Mouse (Mus musculus) right cerebral cortex, postnatal 14 days (tissue): Measurements from ENCODE around the gene Ldlrad3.

ENCODE experiments used
- DNase-seq: peaks from one replicate; pipeline ENCODE4 v3.0.0; 2022

Gene Ldlrad3

DNA sequence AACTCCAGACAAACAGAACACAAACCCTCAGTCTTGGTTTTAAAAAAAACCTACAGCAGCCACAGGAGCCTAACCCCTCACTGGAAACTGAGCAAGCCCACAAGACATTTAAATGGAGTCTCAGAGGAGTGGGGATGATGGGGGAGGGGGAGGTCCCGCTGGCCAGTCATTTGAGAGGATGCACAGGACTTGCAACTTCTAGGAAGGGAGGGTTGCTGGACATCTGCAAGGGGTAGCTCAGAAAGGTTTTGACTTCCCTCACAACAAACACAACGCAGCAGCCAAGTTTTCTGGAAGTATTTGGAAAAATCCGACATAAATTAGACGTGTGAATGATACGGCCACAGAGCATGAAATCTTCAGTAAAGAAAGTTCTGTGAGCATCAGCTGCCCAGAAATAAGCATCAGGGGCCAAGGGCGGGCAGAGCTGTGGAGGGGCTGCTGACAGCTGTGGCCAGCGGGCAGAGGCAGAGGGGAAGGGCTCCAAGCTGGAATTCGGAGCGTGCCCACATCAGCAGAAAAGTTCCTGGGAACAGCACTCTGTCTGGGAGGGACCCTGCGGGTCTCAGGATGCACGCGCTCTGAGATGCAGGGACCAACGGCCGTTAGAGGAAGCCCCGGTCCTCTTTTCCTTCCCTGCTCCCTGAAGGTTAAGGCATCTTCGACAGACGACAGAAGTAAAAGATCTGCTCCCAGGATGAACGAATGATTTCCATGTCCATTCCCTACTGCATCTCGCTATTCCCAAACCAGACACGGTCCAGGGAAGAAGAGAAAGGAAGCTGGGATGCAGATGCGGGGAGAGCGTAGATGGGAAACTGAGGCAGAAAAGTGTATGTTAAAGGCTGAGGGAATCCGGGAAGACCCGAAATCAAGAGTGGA lies 875 bp downstream of the Ldlrad3 start:
- no peak for DNase-seq

DNA sequence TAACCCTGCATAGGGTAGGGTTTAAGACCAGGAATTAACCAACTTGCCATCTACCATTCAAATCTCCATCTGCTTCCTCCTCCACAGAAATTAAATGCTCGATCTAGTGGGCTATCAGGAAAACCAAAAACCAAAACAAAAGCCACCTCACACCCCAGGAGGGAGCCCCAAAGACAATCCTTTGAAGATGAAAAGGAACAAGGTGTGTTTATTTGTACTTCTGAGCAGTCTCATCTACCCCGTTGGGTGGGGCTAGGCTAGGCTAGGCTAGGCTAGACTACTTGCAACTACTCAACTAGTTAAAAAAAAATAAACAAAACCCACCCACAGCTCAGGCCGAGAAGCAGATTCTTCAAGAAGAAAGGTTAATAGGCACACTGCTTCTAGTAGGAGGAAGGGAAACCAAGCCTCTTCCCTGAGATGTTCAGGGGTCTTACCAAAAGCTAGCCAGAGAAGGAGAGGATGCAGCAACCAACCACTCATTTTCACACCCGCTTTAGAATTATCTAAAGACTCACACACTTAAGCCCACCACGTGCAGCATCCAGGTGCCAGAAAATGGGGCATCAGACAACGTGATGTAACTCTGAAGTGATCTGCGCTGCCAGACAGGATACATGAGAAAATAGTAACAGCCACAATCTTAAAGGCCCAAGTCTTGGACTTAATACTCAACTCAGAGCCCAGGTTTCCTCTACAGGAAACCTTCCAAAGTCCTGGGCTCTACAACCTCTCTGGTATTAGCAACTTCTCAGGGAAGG lies 2.3 kb downstream of the Ldlrad3 start:
- no peak for DNase-seq

DNA sequence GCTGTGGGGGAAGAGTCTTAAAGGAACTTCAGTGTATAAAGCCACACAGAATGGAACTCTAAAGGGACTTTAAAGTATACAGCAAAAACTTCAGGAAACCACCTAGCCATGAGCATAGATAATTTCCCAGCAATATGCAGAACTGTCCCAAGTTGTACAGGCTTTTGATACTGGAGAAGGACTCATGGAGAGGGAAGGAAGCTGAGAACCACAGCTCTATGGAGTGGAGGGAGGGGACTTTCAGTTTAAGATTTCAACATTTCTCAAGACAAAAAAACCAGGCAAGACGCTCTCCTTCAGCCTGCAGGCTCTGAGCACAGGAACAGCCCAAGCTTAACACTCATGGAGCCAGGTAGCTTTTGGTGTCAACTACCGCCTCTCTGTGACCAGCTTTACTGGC lies 4.7 kb downstream of the Ldlrad3 start:
- DNase-seq = no peak

DNA sequence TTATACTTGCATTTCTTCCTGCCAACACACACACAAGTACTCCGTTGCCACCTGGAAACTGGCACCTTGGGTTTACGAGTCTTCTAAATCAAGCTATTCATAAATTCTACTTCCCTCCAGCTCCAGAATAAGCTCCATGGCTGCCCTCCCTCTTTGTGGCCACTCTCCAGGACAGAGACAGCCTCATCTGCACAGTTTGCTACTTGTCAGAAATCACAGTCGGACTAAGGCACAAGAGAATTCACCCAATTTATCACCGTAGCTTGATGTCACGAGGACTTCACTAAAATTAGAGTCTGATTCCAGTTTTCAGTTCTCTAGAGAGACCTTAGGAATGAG lies 9.8 kb downstream of the Ldlrad3 start:
- DNase-seq = no peak

DNA sequence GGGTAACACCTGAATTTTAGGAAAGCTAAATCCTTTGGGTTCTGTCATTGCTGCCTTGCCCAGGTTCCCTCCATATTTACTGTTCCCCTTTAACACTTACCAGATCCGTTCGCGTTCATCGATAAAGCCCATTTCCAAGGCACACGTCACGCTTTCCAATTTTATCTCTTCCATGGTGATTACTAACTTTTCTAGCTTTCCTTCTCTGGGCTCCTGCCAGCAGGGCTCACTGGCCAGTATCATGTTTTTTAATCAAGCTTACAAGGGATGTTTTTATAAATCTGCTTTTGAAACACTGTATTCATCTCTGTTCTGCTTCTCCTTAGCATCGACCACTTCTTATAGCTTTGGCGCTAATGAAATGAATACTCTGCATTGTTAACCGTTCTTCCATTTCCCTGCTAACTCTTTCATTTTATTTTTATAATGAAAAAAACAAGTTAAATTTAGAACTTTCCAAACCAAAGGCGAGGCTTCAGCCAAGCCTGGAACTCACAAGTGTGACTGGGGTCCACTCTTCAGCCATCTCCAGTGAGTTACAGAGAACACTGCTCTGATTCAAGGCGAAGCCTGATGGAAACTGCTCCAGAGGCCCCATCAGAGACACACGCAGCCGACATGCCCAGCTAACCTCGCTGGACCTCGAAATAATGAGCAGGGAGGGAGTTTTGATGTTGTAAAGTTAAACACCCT lies 10.3 kb downstream of the Ldlrad3 start:
- DNase-seq = no peak

DNA sequence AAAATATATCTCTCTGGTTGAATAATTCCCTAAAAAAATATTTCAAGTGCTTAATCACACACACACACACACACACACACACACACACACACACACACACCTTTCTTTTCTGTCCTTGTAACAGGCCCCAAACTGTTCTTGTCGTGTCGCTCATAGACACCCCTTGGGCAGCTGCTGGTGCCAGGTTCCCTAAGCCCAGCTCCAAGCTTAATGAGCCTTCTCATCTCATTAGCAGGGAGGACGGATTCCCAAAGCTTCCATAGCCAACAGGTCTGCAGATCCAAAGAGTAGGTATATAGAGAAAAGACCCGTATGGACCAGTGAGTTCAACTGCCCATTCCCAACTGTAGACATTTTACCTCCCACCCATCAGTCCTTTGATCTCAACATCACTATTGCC lies 13.7 kb downstream of the Ldlrad3 start:
- no peak for DNase-seq

DNA sequence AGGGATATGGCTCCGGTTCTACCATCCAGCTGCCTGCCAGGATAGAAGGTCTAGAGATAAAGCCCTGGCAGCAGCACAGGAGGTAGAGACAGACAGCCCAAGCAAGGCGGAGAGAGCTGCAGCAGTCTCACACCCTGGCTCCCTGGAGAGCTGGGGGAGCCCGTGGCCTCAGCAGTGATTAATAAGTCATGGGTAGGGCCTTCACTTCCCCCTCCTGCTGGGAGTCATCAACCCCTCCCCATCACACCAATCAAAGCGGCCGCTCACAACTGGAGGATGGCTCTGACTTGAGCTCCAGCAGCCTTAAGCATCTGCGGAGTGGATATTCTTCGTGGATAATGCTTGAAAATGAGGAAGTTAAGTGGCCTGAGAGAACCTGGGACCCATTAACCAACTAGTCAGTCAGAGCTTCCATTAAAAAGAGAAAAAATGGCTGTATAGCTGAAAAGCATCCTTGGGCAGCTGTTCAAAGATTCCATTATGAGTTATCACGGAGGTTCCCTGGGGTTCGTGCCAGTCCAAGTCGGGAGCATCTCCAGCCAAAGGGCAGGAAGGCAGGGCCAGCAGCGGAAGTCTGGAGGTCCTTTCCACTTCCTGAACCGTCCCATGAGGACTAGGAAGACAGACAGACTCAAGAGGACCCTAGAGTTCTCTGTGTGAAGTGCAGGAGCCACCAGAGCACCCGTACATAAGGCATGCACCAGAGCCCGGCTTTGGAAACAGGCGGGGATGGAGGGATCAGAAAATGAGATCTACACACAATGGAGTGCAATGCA lies 19.4 kb downstream of the Ldlrad3 start:
- no peak for DNase-seq

DNA sequence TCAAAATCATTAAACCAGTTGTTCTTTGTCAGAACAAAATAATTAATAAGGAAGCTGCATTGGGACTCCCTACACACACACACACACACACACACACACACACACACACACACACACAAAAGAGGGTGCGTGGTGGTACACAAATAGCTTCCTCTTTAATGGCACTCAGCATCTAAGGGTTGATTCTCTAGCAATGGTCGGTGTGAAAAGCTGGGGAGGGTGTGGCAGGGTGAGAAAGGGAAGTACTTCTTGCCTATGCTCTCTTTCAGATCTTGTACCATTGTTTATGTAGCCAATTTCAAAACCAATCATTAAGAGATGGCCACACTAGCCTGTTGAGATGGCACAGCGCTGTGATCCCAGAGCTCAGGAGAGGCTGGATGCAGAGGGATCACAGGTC lies 23.1 kb downstream of the Ldlrad3 start:
- no peak for DNase-seq

DNA sequence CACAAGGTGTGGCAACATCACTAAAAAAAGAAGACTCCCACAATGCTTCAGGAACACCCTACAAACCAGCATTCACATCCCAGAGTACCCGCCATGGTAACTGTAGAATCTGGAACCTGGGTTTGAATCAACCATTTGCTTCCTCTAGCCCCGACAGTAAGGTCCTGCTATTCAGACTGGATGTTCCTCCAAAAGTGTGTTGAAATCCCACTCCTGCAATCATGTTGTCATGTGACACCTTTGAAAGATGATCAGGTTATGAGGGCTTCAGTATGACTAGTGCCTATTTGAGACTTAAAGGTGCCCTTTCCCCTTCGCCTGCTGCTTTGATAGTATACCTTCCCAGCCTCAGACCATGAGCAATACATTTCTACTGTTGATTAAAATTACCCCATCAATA lies 28.6 kb downstream of the Ldlrad3 start:
- DNase-seq = no peak

DNA sequence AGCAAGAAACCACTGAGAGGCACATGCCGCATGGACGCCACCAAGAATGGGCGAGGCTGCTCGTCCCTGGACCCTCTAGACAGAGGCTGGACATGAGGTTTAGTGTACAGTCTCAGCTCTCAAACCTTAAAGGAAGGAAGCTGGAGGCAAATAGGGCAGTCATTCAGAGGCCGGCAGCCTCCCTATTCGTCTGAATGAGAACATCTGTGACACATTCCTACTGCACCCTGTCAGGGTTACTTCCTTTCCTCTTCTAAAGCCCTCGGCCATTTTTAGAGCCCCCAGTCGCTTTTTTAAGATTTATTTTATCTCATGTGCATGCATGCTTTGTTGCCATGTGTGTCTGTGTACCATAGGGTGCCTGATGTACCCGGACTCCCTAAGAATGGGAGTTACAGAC lies 29.2 kb downstream of the Ldlrad3 start:
- DNase-seq = no peak

DNA sequence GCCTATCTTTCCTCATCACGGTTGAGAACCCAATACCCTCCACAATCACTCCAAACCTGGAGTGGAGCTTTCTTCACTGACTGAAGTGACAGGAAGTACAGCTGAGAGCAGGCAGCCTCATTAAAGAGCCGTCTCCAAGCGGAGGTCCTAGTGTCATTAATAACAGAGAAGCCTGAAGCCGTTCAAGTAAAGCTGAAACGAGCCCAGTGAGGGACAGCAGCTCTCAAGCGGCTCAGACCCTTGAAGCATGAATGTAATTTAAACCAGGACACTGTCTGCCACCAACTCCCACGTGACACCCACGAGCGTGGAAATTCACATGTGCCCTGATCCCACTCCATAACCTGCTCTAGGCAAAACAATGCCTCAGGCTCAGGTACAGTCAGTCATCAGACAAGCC lies 29.7 kb downstream of the Ldlrad3 start:
- DNase-seq = no peak

DNA sequence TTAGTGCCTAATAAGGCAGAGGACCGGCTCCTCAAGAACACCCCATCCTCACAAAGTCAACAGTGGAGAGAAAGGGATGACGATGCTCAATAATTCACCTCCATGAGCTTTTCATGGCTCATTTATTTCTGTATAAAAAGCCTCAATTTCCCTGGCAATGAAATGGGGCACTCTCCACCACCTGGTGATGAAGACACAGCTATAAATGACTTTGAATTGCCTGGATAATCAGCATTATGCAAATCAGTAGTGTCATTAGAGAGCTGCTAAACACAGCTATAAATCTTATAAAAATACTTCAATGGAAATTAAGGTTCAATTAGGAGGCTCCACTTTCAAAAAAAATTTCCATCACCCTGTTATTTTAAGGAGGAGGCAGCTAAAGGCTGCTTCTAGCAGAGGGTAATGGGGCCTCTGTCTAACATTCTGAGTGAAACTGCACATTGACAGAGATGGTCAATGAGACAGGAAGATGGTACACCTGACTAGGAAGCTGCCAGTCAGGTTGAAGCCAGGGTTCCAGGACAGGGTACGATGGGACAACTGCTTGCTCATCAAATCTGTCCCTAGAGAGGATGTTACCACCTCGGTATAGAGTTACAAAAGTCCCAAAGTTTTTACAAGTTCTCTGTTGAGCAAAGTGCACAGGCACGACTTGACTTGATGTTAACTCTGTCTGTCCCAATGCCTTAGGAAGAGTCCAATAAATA lies 30.7 kb downstream of the Ldlrad3 start:
- no peak for DNase-seq

DNA sequence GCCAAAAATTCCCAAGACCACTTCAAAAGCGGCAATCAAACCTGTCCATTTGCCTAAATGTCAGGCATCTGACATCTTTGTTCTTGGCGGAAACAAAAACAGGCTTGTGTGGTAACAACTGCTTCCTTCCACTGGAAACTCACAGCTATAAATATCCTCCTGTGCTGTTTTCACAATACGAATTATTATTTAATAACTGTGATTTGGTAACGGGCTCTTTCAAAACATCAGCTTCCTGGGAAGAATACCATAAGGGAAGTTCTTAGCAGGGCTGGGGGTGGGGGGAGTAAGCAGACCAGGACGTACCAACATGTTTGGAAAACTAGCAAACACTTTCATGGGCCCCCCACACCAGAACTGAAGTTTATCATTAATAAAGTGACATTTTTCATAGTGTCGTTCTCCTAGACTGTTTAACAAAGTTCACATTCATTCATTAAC lies 31.4 kb downstream of the Ldlrad3 start:
- no peak for DNase-seq

DNA sequence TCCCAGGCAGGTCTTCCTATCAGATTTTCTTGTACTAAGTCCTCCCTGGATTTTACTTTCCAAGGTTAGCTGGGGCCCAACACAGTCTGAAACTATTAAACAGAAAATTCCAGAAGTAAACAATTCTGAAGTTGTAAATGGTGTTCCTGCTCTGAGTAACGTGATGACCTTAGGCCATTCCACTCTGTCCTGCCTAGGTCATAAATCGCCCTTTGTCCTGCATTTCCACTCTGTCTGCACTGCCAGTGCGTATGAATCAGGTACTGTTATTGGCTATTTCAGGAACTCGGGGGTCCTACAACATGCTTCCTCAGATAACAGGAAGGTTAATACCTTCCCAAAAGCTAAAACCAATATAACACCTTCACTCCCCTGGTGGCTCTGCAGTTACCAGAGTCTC lies 31.9 kb downstream of the Ldlrad3 start:
- DNase-seq = no peak

DNA sequence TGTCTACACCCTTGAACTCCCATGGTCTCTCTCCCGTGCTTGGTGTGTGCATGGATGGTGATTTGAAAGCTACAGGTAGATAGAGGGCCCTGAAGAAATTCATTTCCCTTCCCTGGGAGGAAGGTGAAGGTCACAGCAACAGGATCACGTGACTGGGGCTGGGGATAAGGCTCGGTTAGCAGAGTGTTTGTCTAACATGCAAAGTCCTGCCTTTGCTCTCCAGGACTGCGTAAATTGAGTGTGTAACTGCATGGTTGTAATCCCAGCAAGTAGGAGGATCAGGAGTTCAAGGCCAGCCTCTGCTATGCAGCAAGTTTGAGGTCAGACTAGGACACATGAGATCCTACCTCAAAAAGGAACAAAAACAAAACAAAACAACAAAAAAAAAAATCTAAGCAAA lies 32.7 kb downstream of the Ldlrad3 start:
- DNase-seq = no peak

DNA sequence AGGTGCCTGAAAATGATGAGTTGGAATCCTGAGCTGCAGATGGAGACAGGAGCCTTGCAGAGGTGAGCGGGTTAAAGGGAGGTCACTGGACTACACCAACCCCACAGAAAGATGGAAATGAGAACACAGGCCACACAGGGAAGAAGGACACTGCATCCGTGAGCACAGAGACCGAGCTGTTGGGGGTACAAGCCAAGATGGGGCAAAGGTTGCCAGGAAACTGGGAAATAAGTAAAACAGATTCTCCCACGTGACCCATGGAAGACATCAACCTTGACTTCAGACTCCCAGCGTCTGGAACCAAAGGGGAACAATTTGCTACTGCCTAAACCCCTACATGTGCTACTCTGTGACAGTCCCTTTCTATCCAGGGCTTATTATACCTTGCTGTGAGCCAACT lies 33.3 kb downstream of the Ldlrad3 start:
- DNase-seq = no peak

DNA sequence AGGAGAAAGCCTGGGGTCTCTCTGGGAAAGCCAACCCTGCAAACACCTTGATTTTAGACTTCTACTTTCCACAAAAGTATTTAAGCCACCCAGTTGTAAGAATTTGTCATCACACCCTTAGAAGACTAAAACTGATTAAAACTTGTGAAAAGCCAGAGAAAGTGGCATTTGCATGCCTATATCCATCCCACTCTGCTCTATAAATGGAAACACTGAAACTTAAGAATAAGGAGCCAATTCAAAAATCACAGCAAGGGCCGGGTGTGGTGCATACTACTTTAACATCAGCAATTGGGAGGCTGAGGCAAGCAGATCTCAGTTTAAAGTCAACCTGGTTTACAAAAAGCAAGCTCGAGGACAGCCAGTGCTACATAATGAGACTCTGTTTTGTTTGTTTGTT lies 37.1 kb downstream of the Ldlrad3 start:
- no peak for DNase-seq

DNA sequence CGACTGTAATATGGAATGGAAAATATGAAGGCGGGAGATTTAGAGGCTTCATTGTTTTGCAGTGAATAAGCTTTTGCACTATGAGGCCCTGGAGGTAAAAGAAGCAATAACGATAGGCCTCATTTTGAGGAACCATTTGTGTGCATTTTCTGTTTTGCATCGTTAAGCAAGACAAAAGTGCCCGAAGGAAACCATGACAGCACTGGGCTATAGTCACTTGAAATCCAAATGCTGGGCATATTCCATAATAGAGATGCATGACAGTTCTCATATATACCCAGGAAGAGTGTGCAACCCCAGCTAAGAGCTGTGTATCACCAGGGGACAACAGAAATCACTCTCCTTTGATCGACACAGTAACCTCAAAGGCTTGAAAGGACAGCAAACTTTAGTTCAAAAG lies 38.1 kb downstream of the Ldlrad3 start:
- DNase-seq = no peak

DNA sequence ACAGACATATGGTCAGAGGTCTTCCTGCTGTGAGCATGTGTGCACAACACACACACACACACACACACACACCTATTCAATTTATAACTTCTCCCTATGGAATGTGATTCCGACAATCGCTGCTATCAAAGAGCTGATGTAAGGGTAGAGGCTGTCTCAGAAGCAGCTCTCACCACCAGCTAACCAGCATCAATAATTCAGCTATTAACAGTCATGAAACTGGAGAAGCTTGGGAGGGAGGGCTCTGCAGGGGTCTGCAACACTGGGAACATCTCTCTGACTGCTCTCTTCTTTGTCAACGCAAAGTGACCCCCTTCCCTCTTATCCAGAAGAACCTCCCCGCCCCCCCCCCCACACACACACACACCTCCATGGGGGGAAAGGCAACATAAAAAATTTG lies 38.6 kb downstream of the Ldlrad3 start:
- DNase-seq = no peak

DNA sequence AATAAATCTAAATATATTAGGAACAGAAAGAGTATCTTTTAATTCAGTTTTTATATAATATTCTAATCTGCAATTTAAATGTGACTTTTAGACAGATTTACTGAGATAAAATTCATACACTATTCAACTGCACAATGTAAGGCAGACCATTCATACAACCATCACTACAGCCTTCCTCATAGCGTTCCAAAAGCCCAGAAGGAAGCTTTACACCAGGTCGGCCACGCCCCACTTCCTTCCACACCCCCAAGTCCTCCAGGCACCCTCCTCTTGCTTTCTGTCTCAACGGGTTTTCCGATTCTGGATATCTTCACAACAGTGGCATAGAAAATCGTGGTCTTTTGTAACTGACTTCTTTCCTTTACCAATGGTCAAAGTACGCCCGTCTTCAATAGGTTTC lies 39.8 kb downstream of the Ldlrad3 start:
- no peak for DNase-seq

DNA sequence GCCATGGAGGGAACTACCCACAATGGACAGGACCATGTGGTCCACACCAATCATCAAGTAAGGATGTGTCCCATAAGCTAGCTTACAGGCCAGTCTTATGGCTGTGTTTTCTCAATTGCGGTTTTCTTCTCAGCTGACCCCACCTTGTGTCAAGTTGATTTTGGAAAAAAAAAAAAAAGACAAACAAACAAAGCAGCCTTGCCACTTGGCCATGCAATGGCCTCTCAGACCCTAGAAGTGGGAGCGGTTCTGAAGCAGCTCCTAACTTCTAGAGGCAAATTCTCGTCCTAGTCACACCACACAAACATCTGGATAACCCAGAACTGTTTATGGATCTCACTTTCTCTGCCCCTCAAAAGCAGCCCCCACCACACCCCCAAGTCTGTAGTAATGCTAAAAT lies 41.1 kb downstream of the Ldlrad3 start:
- DNase-seq = no peak

DNA sequence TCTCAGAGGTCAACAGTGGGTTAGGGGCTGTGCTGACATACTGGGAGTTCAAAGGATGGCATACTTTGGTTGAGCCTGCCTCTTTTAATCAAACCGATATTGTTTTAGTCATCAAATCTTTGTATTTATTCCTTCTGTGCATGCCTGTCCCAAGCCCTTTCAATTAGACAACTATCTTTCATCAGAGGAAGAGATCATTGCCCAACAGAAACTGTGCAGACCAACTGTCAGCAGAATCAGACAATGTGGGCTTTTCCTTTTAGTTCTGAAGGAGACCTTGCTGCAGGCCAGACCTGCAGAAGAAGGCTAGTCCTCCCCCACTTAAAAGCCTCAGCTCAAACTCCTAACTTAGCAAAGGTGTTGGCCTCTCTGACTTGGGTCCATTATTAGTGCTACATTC lies 41.9 kb downstream of the Ldlrad3 start:
- no peak for DNase-seq
